Mouse (Mus musculus): ENCODE data around the gene Nkg7. TPM values are rescaled to one million over a fixed set of nuclear protein-coding genes. Genes with fewer than 3 reads are reported as not detected.

Nkg7 gene
- polyA plus RNA-seq, 1 experiment from 2014 or later, result not detected

- H3K9me3 ChIP-seq, result no peaks in the 10 kb centered on the region
- no peak overlapping the region for H3K27ac ChIP-seq
- no peak overlapping the region for H3K4me3 ChIP-seq
- peaks cover 56% of the 10 kb centered on the region for H3K36me3 ChIP-seq
- no peaks in the 10 kb centered on the region for H3K27me3 ChIP-seq (ENCODE audit: insufficient read depth, poor library complexity, severe bottlenecking)
- 50% methylated on average over 4 of the region's 4 CpGs for WGBS
- no peak for DNase-seq (ENCODE audit: low spot score)
- H3K4me1 ChIP-seq (replicated peaks), result no peaks in the 10 kb centered on the region
These were observed 15.7 kb downstream of the Nkg7 start for GRCm38 (mm10) chr7:43452609-43453008.

- Histone ChIP-seq H3K36me3 (peaks cover 59% of the 10 kb centered on the region), H3K4me1 (replicated peaks) (no peaks in the 10 kb centered on the region), H3K27me3 (ENCODE audit: insufficient read depth, poor library complexity, severe bottlenecking) (no peaks in the 10 kb centered on the region), H3K9me3 (no peaks in the 10 kb centered on the region), H3K27ac (no peak overlapping the region), H3K4me3 (no peak overlapping the region)
- DNase-seq (ENCODE audit: low spot score), result no peak
- 92% methylated on average over 14 of the region's 14 CpGs for WGBS
These were observed 16.9 kb downstream of the Nkg7 start for GRCm38 (mm10) chr7:43453599-43454355.

DNA sequence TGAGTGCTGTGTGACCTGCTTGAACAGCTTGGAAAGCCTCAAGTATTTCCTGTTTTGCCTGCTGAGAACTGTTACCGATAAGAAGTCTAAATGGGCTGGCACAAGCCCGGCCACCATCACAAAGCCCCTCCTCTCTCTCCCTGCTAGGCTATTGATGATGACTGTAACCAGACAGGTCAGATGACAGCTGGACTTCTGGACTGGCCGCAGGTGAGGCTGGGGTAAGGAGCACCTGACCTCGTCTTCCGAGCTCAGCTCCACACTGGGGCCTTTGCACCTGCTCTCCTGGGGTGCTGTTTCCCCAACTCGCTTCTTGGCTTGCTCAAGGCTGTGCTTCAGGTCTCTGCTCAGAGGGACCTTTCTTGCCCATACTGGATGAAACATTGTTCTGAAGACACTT, 17.5 kb downstream of the Nkg7 start:
- WGBS, result 94% methylated on average over 6 of the region's 6 CpGs
- DNase-seq (ENCODE audit: low spot score), result no peak
- Histone ChIP-seq H3K36me3 (peaks cover 59% of the 10 kb centered on the region), H3K4me3 (no peak overlapping the region), H3K27ac (no peak overlapping the region), H3K27me3 (ENCODE audit: insufficient read depth, poor library complexity, severe bottlenecking) (no peaks in the 10 kb centered on the region), H3K9me3 (no peaks in the 10 kb centered on the region), H3K4me1 (replicated peaks) (no peaks in the 10 kb centered on the region)

- 62% methylated on average over 4 of the region's 4 CpGs for WGBS
- no peak within 1 kb of the TSS for H3K27ac ChIP-seq
- H3K4me3 ChIP-seq, result no peak within 1 kb of the TSS
- DNase-seq (ENCODE audit: low spot score), result no peak
- peaks cover under 1% of the 10 kb centered on the region; the same call in 1 of the 2 replicates for H3K36me3 ChIP-seq
- peaks cover 19% of the 10 kb centered on the region for H3K4me1 ChIP-seq (replicated peaks)
- peaks cover 44% of the 10 kb centered on the region for H3K27me3 ChIP-seq (ENCODE audit: insufficient read depth, poor library complexity, severe bottlenecking)
- no peaks in the 10 kb centered on the region for H3K9me3 ChIP-seq
These were observed 26.0 kb downstream of the Nkg7 start, which contains the start of gene Vsig10l for GRCm38 (mm10) chr7:43462851-43463250. TSS of gene Vsig10l (plus strand) at chr7:43463151.

DNA sequence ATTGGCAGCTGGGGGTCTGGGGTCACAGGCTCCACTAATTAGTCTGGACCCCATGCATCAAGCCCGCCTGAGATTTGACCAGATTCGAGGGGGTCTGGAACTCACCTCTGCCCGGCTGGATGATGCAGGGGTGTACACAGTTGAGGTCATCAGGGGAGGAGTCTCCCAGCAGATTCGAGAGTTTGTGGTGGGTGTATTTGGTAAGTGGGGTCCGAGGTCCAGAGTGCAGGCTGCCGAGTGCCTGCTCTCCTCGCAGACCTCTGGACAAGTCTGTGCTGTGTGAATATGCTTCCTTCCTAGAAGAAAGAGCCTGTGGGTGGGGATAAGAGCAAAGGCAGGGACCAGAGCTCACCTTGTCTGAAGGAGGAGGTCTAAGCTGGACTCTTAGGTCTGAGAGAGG, 27.1 kb downstream of the Nkg7 start:
- DNase-seq (ENCODE audit: low spot score), result no peak
- Histone ChIP-seq H3K27me3 (ENCODE audit: insufficient read depth, poor library complexity, severe bottlenecking) (peaks cover 46% of the 10 kb centered on the region), H3K27ac (no peak overlapping the region), H3K9me3 (no peaks in the 10 kb centered on the region), H3K4me1 (replicated peaks) (peaks cover 19% of the 10 kb centered on the region), H3K4me3 (no peak overlapping the region), H3K36me3 (no peaks in the 10 kb centered on the region)
- WGBS, result 82% methylated on average over 7 of the region's 7 CpGs

GRCm38 (mm10) chr7:43464864-43465343, 28.0 kb downstream of the Nkg7 start:
- no peaks in the 10 kb centered on the region for H3K36me3 ChIP-seq
- no peaks in the 10 kb centered on the region for H3K9me3 ChIP-seq
- H3K27me3 ChIP-seq (ENCODE audit: insufficient read depth, poor library complexity, severe bottlenecking), result peaks cover 46% of the 10 kb centered on the region
- no peak for DNase-seq (ENCODE audit: low spot score)
- H3K27ac ChIP-seq, result peak overlapping the region; percentile 67; the same call in 1 of the 2 replicates
- WGBS, result 10% methylated on average over 35 of the region's 35 CpGs
- H3K4me1 ChIP-seq (replicated peaks), result peaks cover 19% of the 10 kb centered on the region
- peak overlapping the region; percentile 61 for H3K4me3 ChIP-seq

GRCm38 (mm10) chr7:43465344-43466098, 28.6 kb downstream of the Nkg7 start:
- Histone ChIP-seq H3K27ac (peak overlapping the region; percentile 67; the same call in 1 of the 2 replicates), H3K36me3 (no peaks in the 10 kb centered on the region), H3K27me3 (ENCODE audit: insufficient read depth, poor library complexity, severe bottlenecking) (peaks cover 46% of the 10 kb centered on the region), H3K4me3 (peak overlapping the region; percentile 61), H3K4me1 (replicated peaks) (peaks cover 19% of the 10 kb centered on the region), H3K9me3 (no peaks in the 10 kb centered on the region)
- peak; percentile 84 for DNase-seq (ENCODE audit: low spot score)
- under 1% methylated on average over 33 of the region's 33 CpGs for WGBS

DNA sequence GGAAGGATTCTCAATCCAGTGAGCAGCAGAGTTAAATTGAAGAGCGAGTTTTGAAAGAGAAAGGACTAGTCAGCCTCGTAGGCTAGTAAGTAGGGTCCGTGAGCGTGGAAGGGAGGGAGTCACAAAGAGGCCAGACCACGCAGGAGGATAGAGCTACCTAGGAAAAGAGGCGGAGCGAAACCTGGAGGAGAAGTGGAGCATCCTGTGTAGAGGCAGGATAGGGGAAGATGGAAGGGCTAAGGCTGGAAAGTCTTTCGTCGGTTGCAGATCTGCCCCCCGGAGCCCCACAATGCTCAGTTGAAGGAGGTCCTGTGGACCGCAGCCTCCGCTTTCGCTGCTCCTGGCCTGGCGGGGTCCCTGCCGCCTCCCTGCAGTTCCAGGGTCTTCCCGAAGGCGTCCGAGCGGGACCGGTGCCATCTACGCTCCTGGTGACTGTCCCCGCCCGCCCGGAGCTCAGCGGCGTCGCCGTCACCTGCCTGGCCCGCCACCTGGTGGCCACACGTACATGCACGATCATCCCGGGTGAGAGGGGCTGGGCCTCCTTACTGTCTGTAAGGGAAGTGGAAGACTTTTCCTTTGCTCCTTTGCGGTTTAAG, 29.3 kb downstream of the Nkg7 start:
- peak overlapping the region; percentile 46; the same call in 1 of the 2 replicates for H3K27ac ChIP-seq

DNA sequence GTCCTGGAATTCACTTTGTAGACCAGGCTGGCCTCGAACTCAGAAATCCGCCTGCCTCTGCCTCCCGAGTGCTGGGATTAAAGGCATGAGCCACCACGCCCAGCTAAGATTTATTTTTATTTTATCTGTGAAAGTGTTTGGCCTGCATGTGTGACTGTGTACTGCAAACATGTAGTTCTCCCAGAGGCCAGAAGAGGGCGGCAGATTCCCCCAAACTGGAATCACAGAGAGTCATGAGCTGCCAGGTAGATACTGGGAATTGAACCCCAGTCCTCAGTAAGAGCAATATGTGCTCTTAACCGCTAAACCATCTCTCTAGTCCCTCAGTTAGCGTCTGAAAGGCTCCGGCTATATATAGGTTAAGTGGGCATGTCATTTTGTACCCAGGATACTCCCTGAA, 33.5 kb downstream of the Nkg7 start:
- Histone ChIP-seq H3K36me3 (no peaks in the 10 kb centered on the region; the same call in 1 of the 2 replicates), H3K9me3 (no peaks in the 10 kb centered on the region), H3K4me1 (replicated peaks) (peaks cover 14% of the 10 kb centered on the region), H3K4me3 (no peak overlapping the region), H3K27me3 (ENCODE audit: insufficient read depth, poor library complexity, severe bottlenecking) (peaks cover 25% of the 10 kb centered on the region), H3K27ac (no peak overlapping the region)
- WGBS, result 41% methylated on average over 8 of the region's 8 CpGs
- DNase-seq (ENCODE audit: low spot score), result peak; percentile 66

More for the DNA sequence above, 29.3 kb downstream of the Nkg7 start:
- Histone ChIP-seq H3K36me3 (no peaks in the 10 kb centered on the region), H3K4me3 (peak overlapping the region; percentile 61), H3K27me3 (ENCODE audit: insufficient read depth, poor library complexity, severe bottlenecking) (peaks cover 46% of the 10 kb centered on the region), H3K4me1 (replicated peaks) (peaks cover 19% of the 10 kb centered on the region), H3K9me3 (no peaks in the 10 kb centered on the region)
- peak; percentile 82 for DNase-seq (ENCODE audit: low spot score)
- WGBS, result 1% methylated on average over 33 of the region's 33 CpGs

DNA sequence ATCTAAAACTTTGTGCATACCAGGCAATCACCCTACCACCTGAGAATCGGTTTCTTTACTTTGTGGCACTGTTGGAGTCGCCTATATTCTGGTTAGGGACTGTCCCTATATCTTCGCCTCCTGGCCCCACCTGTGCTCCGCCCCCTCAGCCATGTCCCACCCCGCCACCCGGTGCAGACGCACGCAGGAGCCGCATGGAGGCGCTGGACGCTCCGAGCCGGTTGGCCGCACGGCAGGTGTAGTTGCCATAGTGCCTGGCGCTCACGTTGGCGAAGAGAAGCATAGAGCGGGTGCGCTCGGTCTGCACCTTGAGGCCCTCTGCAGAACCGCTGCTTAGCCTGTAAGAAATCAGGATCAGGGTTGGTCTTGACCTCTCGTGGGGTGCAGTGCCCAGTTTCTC, 38.8 kb downstream of the Nkg7 start:
- DNase-seq (ENCODE audit: low spot score), result no peak

GRCm38 (mm10) chr7:43476376-43476775, 39.5 kb downstream of the Nkg7 start:
- WGBS, result 2% methylated on average over 13 of the region's 13 CpGs
- peaks cover 5% of the 10 kb centered on the region; the same call in 1 of the 2 replicates for H3K36me3 ChIP-seq
- no peak overlapping the region for H3K27ac ChIP-seq
- peaks cover 56% of the 10 kb centered on the region for H3K27me3 ChIP-seq (ENCODE audit: insufficient read depth, poor library complexity, severe bottlenecking)
- peaks cover 21% of the 10 kb centered on the region for H3K4me1 ChIP-seq (replicated peaks)
- no peaks in the 10 kb centered on the region for H3K9me3 ChIP-seq
- no peak for DNase-seq (ENCODE audit: low spot score)
- H3K4me3 ChIP-seq, result peak overlapping the region; percentile 25

More for the DNA sequence above, 38.8 kb downstream of the Nkg7 start:
- H3K4me1 ChIP-seq (replicated peaks), result peaks cover 21% of the 10 kb centered on the region
- WGBS, result 9% methylated on average over 23 of the region's 23 CpGs
- peaks cover 5% of the 10 kb centered on the region; the same call in 1 of the 2 replicates for H3K36me3 ChIP-seq
- H3K27me3 ChIP-seq (ENCODE audit: insufficient read depth, poor library complexity, severe bottlenecking), result peaks cover 56% of the 10 kb centered on the region
- no peaks in the 10 kb centered on the region for H3K9me3 ChIP-seq
- no peak overlapping the region for H3K27ac ChIP-seq
- no peak overlapping the region for H3K4me3 ChIP-seq

DNA sequence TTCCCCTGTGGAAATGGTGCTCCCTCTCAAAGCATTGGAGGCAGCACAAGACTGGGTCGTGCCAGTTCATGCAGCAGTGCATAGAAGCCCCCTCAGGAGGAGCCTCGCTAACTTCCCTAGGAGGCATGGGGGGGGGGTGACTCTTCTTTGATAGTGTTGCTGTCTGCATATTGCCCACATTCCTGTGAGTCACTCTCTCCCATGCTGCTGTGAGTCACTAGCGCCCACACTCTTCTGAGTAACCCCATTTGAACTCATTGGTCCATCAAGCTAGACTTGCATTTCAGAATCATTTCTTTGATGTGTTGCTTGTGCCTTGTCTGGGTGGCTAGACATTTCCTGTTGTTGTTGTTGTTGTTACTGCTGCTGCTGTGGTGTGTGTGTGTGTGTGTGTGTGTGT, 44.3 kb downstream of the Nkg7 start:
- 0 out of 2 replicates have a peak, but pooled peaks cover 5% of the 10 kb centered on the region for H3K36me3 ChIP-seq
- DNase-seq (ENCODE audit: low spot score), result no peak
- 68% methylated on average over 3 of the region's 3 CpGs for WGBS
- no peaks in the 10 kb centered on the region for H3K9me3 ChIP-seq
- peaks cover 19% of the 10 kb centered on the region for H3K4me1 ChIP-seq (replicated peaks)
- H3K27ac ChIP-seq, result no peak overlapping the region
- no peak overlapping the region for H3K4me3 ChIP-seq
- H3K27me3 ChIP-seq (ENCODE audit: insufficient read depth, poor library complexity, severe bottlenecking), result peaks cover 36% of the 10 kb centered on the region
